Mouse (Mus musculus): ENCODE data around the gene Trabd2b.

The Trabd2b gene

GRCm38 (mm10) chr4:114495688-114496426 lies 89.3 kb downstream of the Trabd2b start:
- DNase-seq (ENCODE audit: low spot score): no peak

- no peak for DNase-seq (ENCODE audit: low spot score)
These were observed 93.1 kb downstream of the Trabd2b start for GRCm38 (mm10) chr4:114499650-114500049.

- no peak for DNase-seq (ENCODE audit: low spot score)
These were observed 93.8 kb downstream of the Trabd2b start for GRCm38 (mm10) chr4:114500317-114500716.

- no peak for DNase-seq (ENCODE audit: low spot score)
These were observed 94.5 kb downstream of the Trabd2b start for GRCm38 (mm10) chr4:114501048-114501447.

GRCm38 (mm10) chr4:114501611-114502010 lies 95.1 kb downstream of the Trabd2b start:
- DNase-seq (ENCODE audit: low spot score): no peak

GRCm38 (mm10) chr4:114504227-114505041 lies 97.9 kb downstream of the Trabd2b start:
- no peak for DNase-seq (ENCODE audit: low spot score)

GRCm38 (mm10) chr4:114509601-114510000 lies 103.1 kb downstream of the Trabd2b start:
- no peak for DNase-seq (ENCODE audit: low spot score)

GRCm38 (mm10) chr4:114511649-114512048 lies 105.1 kb downstream of the Trabd2b start:
- no peak for DNase-seq (ENCODE audit: low spot score)

GRCm38 (mm10) chr4:114513149-114513548 lies 106.6 kb downstream of the Trabd2b start:
- no peak for DNase-seq (ENCODE audit: low spot score)

GRCm38 (mm10) chr4:114515330-114515771 lies 108.8 kb downstream of the Trabd2b start:
- no peak for DNase-seq (ENCODE audit: low spot score)

- DNase-seq (ENCODE audit: low spot score): no peak
These were observed 110.1 kb downstream of the Trabd2b start for GRCm38 (mm10) chr4:114516651-114517050.

GRCm38 (mm10) chr4:114518061-114518460 lies 111.5 kb downstream of the Trabd2b start:
- no peak for DNase-seq (ENCODE audit: low spot score)

GRCm38 (mm10) chr4:114518571-114518970 lies 112.0 kb downstream of the Trabd2b start:
- no peak for DNase-seq (ENCODE audit: low spot score)

- DNase-seq (ENCODE audit: low spot score): no peak
These were observed 112.8 kb downstream of the Trabd2b start for GRCm38 (mm10) chr4:114519321-114519720.

- DNase-seq (ENCODE audit: low spot score): no peak
These were observed 113.4 kb downstream of the Trabd2b start for GRCm38 (mm10) chr4:114519966-114520365.

GRCm38 (mm10) chr4:114523335-114524188 lies 117.0 kb downstream of the Trabd2b start:
- DNase-seq (ENCODE audit: low spot score): no peak

- no peak for DNase-seq (ENCODE audit: low spot score)
These were observed 125.1 kb downstream of the Trabd2b start for GRCm38 (mm10) chr4:114531591-114531990.

- no peak for DNase-seq (ENCODE audit: low spot score)
These were observed 127.6 kb downstream of the Trabd2b start for GRCm38 (mm10) chr4:114533894-114534754.

- DNase-seq (ENCODE audit: low spot score): no peak
These were observed 131.0 kb downstream of the Trabd2b start for GRCm38 (mm10) chr4:114537376-114537974.

GRCm38 (mm10) chr4:114540031-114540430 lies 133.5 kb downstream of the Trabd2b start:
- no peak for DNase-seq (ENCODE audit: low spot score)

GRCm38 (mm10) chr4:114541221-114541620 lies 134.7 kb downstream of the Trabd2b start:
- DNase-seq (ENCODE audit: low spot score): no peak

Measured in c-Kit-positive CD71-positive TER-119-positive erythroid progenitor cells, embryonic 14.5 days (primary cell).